Mouse (Mus musculus) c-Kit-positive CD71-positive TER-119-negative erythroid progenitor cells, embryonic 14.5 days (primary cell): Measurements from ENCODE around the gene Kdm8.

Source experiments
- DNase-seq: peaks from one replicate; pipeline ENCODE4 v3.0.0-alpha.2; 2013; ENCODE audit warnings: low read depth

Kdm8 gene

GRCm38 (mm10) chr7:125444464-125445401 is at the start of gene Kdm8:
Gene Kdm8, plus strand, starts transcription at chr7:125444676.
- DNase-seq, result peak; percentile 94

GRCm38 (mm10) chr7:125398116-125398515 is 46.4 kb upstream of the Kdm8 start:
- no peak for DNase-seq

GRCm38 (mm10) chr7:125398687-125399086 is 45.8 kb upstream of the Kdm8 start:
- DNase-seq, result no peak

- no peak for DNase-seq
Measured at GRCm38 (mm10) chr7:125407136-125407535, 37.3 kb upstream of the Kdm8 start.

GRCm38 (mm10) chr7:125415087-125415486 is 29.4 kb upstream of the Kdm8 start:
- DNase-seq, result no peak

- no peak for DNase-seq
Measured at GRCm38 (mm10) chr7:125415776-125416175, 28.7 kb upstream of the Kdm8 start.

GRCm38 (mm10) chr7:125416762-125417161 is 27.7 kb upstream of the Kdm8 start:
- no peak for DNase-seq

GRCm38 (mm10) chr7:125418413-125418812 is 26.1 kb upstream of the Kdm8 start:
- DNase-seq, result peak; percentile 30

- peak; percentile 55 for DNase-seq
Measured at GRCm38 (mm10) chr7:125420190-125420589, 24.3 kb upstream of the Kdm8 start.

GRCm38 (mm10) chr7:125421911-125422310 is 22.6 kb upstream of the Kdm8 start:
- no peak for DNase-seq

GRCm38 (mm10) chr7:125423056-125423455 is 21.4 kb upstream of the Kdm8 start:
- DNase-seq, result peak; percentile 56

- no peak for DNase-seq
Measured at GRCm38 (mm10) chr7:125427492-125428090, 16.9 kb upstream of the Kdm8 start.

GRCm38 (mm10) chr7:125428381-125428780 is 16.1 kb upstream of the Kdm8 start:
- DNase-seq, result peak; percentile 55

GRCm38 (mm10) chr7:125428816-125429500 is 15.5 kb upstream of the Kdm8 start:
- DNase-seq, result peak; percentile 82

GRCm38 (mm10) chr7:125430170-125430842 is 14.2 kb upstream of the Kdm8 start:
- DNase-seq, result no peak

GRCm38 (mm10) chr7:125433874-125434273 is 10.6 kb upstream of the Kdm8 start:
- DNase-seq, result no peak

- DNase-seq, result no peak
Measured at GRCm38 (mm10) chr7:125434666-125435290, 9.7 kb upstream of the Kdm8 start.

- DNase-seq, result no peak
Measured at GRCm38 (mm10) chr7:125442323-125442722, 2.2 kb upstream of the Kdm8 start.

GRCm38 (mm10) chr7:125444076-125444463 is 406 bp upstream of the Kdm8 start:
- no peak for DNase-seq

GRCm38 (mm10) chr7:125450678-125451077 is 6.2 kb downstream of the Kdm8 start:
- DNase-seq, result no peak

- no peak for DNase-seq
Measured at GRCm38 (mm10) chr7:125451078-125451477, 6.6 kb downstream of the Kdm8 start.

GRCm38 (mm10) chr7:125453671-125454070 is 9.2 kb downstream of the Kdm8 start:
- DNase-seq, result no peak
